Mouse (Mus musculus): ENCODE results near the gene Tmem185b. TPM values are rescaled to one million over a fixed set of nuclear protein-coding genes. Genes with fewer than 3 reads are reported as not detected.
A peak's percentile ranks its signal among the peaks of the same experiment; 100 is the strongest.

Gene Tmem185b
- polyA plus RNA-seq (2015; fragmentation: Nextera tagmentation; extraction: Ambion mirVana) = 17.5 and 18.6 TPM in 2 replicates

- H3K27ac ChIP-seq (replicated peaks) = peak within 1 kb of the TSS; percentile 84
- H3K4me2 ChIP-seq = peak within 1 kb of the TSS; percentile 93
- no peaks in the 10 kb centered on the region for H3K9me3 ChIP-seq (replicated peaks)
- peak; percentile 96 for ATAC-seq (ENCODE audit: low FRiP score)
- peaks cover 21% of the 10 kb centered on the region for H3K36me3 ChIP-seq
- peak within 1 kb of the TSS; percentile 64 for H3K4me3 ChIP-seq (replicated peaks)
- peaks cover 33% of the 10 kb centered on the region for H3K4me1 ChIP-seq
- WGBS = 1% methylated on average over 77 of the region's 82 CpGs
- peak within 1 kb of the TSS; percentile 83 for H3K9ac ChIP-seq (replicated peaks)
- H3K27me3 ChIP-seq (replicated peaks) = no peaks in the 10 kb centered on the region
Observed at GRCm38 (mm10) chr1:119525689-119526591, at the start of gene Tmem185b. TSS of gene Tmem185b (plus strand) at chr1:119526160.

GRCm38 (mm10) chr1:119476905-119477353, 49.0 kb upstream of the Tmem185b start:
- Histone ChIP-seq H3K4me3 (replicated peaks) (no peak overlapping the region), H3K4me1 (peaks cover 9% of the 10 kb centered on the region; the same call in 1 of the 2 replicates), H3K27me3 (replicated peaks) (no peaks in the 10 kb centered on the region), H3K9ac (replicated peaks) (no peak overlapping the region), H3K36me3 (peaks cover 20% of the 10 kb centered on the region), H3K9me3 (replicated peaks) (no peaks in the 10 kb centered on the region), H3K27ac (replicated peaks) (no peak overlapping the region), H3K4me2 (no peak overlapping the region)
- WGBS = 88% methylated on average over 7 of the region's 7 CpGs
- ATAC-seq (ENCODE audit: low FRiP score) = no peak

GRCm38 (mm10) chr1:119479641-119480040, 46.3 kb upstream of the Tmem185b start:
- Histone ChIP-seq H3K9me3 (replicated peaks) (no peaks in the 10 kb centered on the region), H3K4me2 (no peak overlapping the region), H3K27me3 (replicated peaks) (no peaks in the 10 kb centered on the region), H3K9ac (replicated peaks) (no peak overlapping the region), H3K27ac (replicated peaks) (no peak overlapping the region), H3K4me3 (replicated peaks) (no peak overlapping the region), H3K4me1 (no peaks in the 10 kb centered on the region), H3K36me3 (peaks cover 22% of the 10 kb centered on the region)
- ATAC-seq (ENCODE audit: low FRiP score) = no peak
- 87% methylated on average over 4 of the region's 4 CpGs for WGBS

- H3K4me3 ChIP-seq (replicated peaks) = no peak overlapping the region
- H3K27me3 ChIP-seq (replicated peaks) = no peaks in the 10 kb centered on the region
- WGBS = 96% methylated on average over 8 of the region's 8 CpGs
- H3K36me3 ChIP-seq = peaks cover 16% of the 10 kb centered on the region
- no peaks in the 10 kb centered on the region for H3K9me3 ChIP-seq (replicated peaks)
- H3K4me2 ChIP-seq = no peak overlapping the region
- no peak for ATAC-seq (ENCODE audit: low FRiP score)
- no peaks in the 10 kb centered on the region for H3K4me1 ChIP-seq
- no peak overlapping the region for H3K27ac ChIP-seq (replicated peaks)
- no peak overlapping the region for H3K9ac ChIP-seq (replicated peaks)
Observed at GRCm38 (mm10) chr1:119480678-119481077, 45.3 kb upstream of the Tmem185b start.

- peaks cover 14% of the 10 kb centered on the region for H3K36me3 ChIP-seq
- no peak overlapping the region for H3K27ac ChIP-seq (replicated peaks)
- no peaks in the 10 kb centered on the region for H3K4me1 ChIP-seq
- H3K9me3 ChIP-seq (replicated peaks) = no peaks in the 10 kb centered on the region
- H3K9ac ChIP-seq (replicated peaks) = no peak overlapping the region
- WGBS = 96% methylated on average over 7 of the region's 7 CpGs
- no peaks in the 10 kb centered on the region for H3K27me3 ChIP-seq (replicated peaks)
- ATAC-seq (ENCODE audit: low FRiP score) = no peak
- no peak overlapping the region for H3K4me3 ChIP-seq (replicated peaks)
- H3K4me2 ChIP-seq = no peak overlapping the region
Observed at GRCm38 (mm10) chr1:119481205-119481932, 44.6 kb upstream of the Tmem185b start.

- H3K27me3 ChIP-seq (replicated peaks) = no peaks in the 10 kb centered on the region
- no peak overlapping the region for H3K4me3 ChIP-seq (replicated peaks)
- WGBS = 73% methylated on average over 3 of the region's 3 CpGs
- ATAC-seq (ENCODE audit: low FRiP score) = no peak
- H3K9me3 ChIP-seq (replicated peaks) = no peaks in the 10 kb centered on the region
- H3K27ac ChIP-seq (replicated peaks) = no peak overlapping the region
- H3K9ac ChIP-seq (replicated peaks) = no peak overlapping the region
- H3K36me3 ChIP-seq = peaks cover 9% of the 10 kb centered on the region
- peaks cover 14% of the 10 kb centered on the region for H3K4me1 ChIP-seq
- H3K4me2 ChIP-seq = no peak overlapping the region
Observed at GRCm38 (mm10) chr1:119482891-119483290, 43.1 kb upstream of the Tmem185b start.

GRCm38 (mm10) chr1:119484457-119484856, 41.5 kb upstream of the Tmem185b start:
- Histone ChIP-seq H3K4me3 (replicated peaks) (no peak overlapping the region), H3K4me2 (no peak overlapping the region), H3K9ac (replicated peaks) (no peak overlapping the region), H3K36me3 (peaks cover 9% of the 10 kb centered on the region), H3K9me3 (replicated peaks) (no peaks in the 10 kb centered on the region), H3K27ac (replicated peaks) (no peak overlapping the region), H3K4me1 (peaks cover 15% of the 10 kb centered on the region), H3K27me3 (replicated peaks) (no peaks in the 10 kb centered on the region)
- WGBS = 60% methylated on average over 3 of the region's 3 CpGs
- peak; percentile 43; the same call in 1 of the 2 replicates for ATAC-seq (ENCODE audit: low FRiP score)

DNA sequence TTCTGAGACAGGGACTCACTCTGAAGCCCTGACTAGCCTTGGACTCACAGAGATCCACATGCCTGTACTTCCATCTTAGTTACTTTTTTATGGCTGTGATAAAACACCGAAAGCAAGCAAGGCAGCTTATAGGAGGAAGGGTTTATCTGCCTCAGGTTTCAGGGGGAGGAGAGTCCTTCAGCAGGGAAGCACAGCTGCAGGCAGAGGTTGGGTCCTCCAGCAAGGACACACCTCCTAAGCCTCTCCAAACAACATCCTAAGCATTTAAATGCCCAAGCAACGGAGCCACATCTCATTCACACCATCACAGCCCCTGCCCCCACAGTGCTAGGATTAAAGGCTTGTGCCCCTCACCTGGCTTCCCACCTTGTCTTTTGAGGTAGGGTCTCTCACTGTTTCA, 40.1 kb upstream of the Tmem185b start:
- peaks cover 21% of the 10 kb centered on the region for H3K4me1 ChIP-seq
- no peak overlapping the region for H3K9ac ChIP-seq (replicated peaks)
- H3K4me2 ChIP-seq = no peak overlapping the region
- WGBS = 24% methylated on average over 2 of the region's 2 CpGs
- H3K9me3 ChIP-seq (replicated peaks) = no peaks in the 10 kb centered on the region
- no peak overlapping the region for H3K27ac ChIP-seq (replicated peaks)
- no peak overlapping the region for H3K4me3 ChIP-seq (replicated peaks)
- peaks cover 9% of the 10 kb centered on the region for H3K36me3 ChIP-seq
- no peak for ATAC-seq (ENCODE audit: low FRiP score)
- no peaks in the 10 kb centered on the region for H3K27me3 ChIP-seq (replicated peaks)

- H3K4me3 ChIP-seq (replicated peaks) = no peak overlapping the region
- H3K4me1 ChIP-seq = peaks cover 28% of the 10 kb centered on the region
- H3K27ac ChIP-seq (replicated peaks) = no peak overlapping the region
- no peaks in the 10 kb centered on the region for H3K9me3 ChIP-seq (replicated peaks)
- no peak overlapping the region for H3K9ac ChIP-seq (replicated peaks)
- 57% methylated on average over 10 of the region's 10 CpGs for whole genome bisulfite sequencing
- H3K4me2 ChIP-seq = no peak overlapping the region
- ATAC-seq (ENCODE audit: low FRiP score) = no peak
- no peaks in the 10 kb centered on the region for H3K36me3 ChIP-seq
- no peaks in the 10 kb centered on the region for H3K27me3 ChIP-seq (replicated peaks)
Observed at GRCm38 (mm10) chr1:119487917-119488590, 37.9 kb upstream of the Tmem185b start.

GRCm38 (mm10) chr1:119490765-119491164, 35.2 kb upstream of the Tmem185b start:
- 86% methylated on average over 7 of the region's 7 CpGs for WGBS
- no peak for ATAC-seq (ENCODE audit: low FRiP score)

GRCm38 (mm10) chr1:119492097-119492496, 33.9 kb upstream of the Tmem185b start:
- no peaks in the 10 kb centered on the region for H3K27me3 ChIP-seq (replicated peaks)
- 0 out of 2 replicates have a peak, but pooled peaks have one; percentile 30 for ATAC-seq (ENCODE audit: low FRiP score)
- H3K4me3 ChIP-seq (replicated peaks) = no peak overlapping the region
- no peak overlapping the region for H3K4me2 ChIP-seq
- 49% methylated on average over 11 of the region's 11 CpGs for WGBS
- H3K9ac ChIP-seq (replicated peaks) = no peak overlapping the region
- peaks cover 31% of the 10 kb centered on the region for H3K4me1 ChIP-seq
- H3K27ac ChIP-seq (replicated peaks) = no peak overlapping the region
- H3K9me3 ChIP-seq (replicated peaks) = no peaks in the 10 kb centered on the region
- no peaks in the 10 kb centered on the region for H3K36me3 ChIP-seq

More at GRCm38 (mm10) chr1:119490765-119491164, 35.2 kb upstream of the Tmem185b start:
- Histone ChIP-seq H3K9me3 (replicated peaks) (no peaks in the 10 kb centered on the region), H3K27me3 (replicated peaks) (no peaks in the 10 kb centered on the region), H3K9ac (replicated peaks) (no peak overlapping the region), H3K4me1 (peaks cover 33% of the 10 kb centered on the region), H3K4me3 (replicated peaks) (no peak overlapping the region), H3K36me3 (no peaks in the 10 kb centered on the region), H3K27ac (replicated peaks) (no peak overlapping the region), H3K4me2 (no peak overlapping the region)
